Mouse (Mus musculus) cortical plate, adult 2 months (tissue): ENCODE results near the gene Erbb3.

Experiments
- CTCF ChIP-seq: fragments of 200-500 bp; IDR thresholded peaks from 2 replicates; pipeline ENCODE4 v1.5.1; 2011; ENCODE audit warnings: mild to moderate bottlenecking, control low read depth, low read length; ENCODE audit not compliant: insufficient read depth; ENCODE audit errors: extremely low read depth
- POLR2A ChIP-seq: fragments of 200-500 bp; IDR thresholded peaks from 2 replicates; pipeline ENCODE4 v1.6.1; 2011; ENCODE audit warnings: mild to moderate bottlenecking, low read length, control low read depth; ENCODE audit not compliant: insufficient read depth; ENCODE audit errors: extremely low read depth

GRCm38 (mm10) chr10:128536266-128536940 lies 53.0 kb downstream of the Erbb3 start:
- TF ChIP-seq POLR2A (no peak), CTCF (peak; percentile 81)
